Mouse (Mus musculus) MEL (cell line): ENCODE results near the gene Fmnl1.

Experiments used
- CTCF ChIP-seq, 3 experiments: IDR thresholded peaks in 2 of 3; conservative IDR thresholded peaks in 1 of 3; 2 replicates each; pipeline ENCODE4 v1.5.1; 2011 to 2012; ENCODE audit warnings: low read length in 3 of 3, low read depth in 2 of 3, mild to moderate bottlenecking in 2 of 3, improper control_type of control experiment in 1 of 3, inconsistent platforms in 1 of 3, mixed read lengths in 1 of 3, moderate library complexity in 1 of 3; ENCODE audit not compliant: control insufficient read depth in 1 of 3, insufficient read depth in 1 of 3, poor library complexity in 1 of 3, severe bottlenecking in 1 of 3
- E2F4 ChIP-seq: IDR thresholded peaks from 2 replicates; pipeline ENCODE4 v1.6.1; 2011; ENCODE audit warnings: low read depth, low read length, improper control_type of control experiment, borderline replicate concordance
- GATA1 ChIP-seq: IDR thresholded peaks from 2 replicates; pipeline ENCODE4 v1.6.1; 2011; ENCODE audit warnings: low read depth, low read length, improper control_type of control experiment
- HCFC1 ChIP-seq: IDR thresholded peaks from 2 replicates; pipeline ENCODE4 v1.6.1; 2012; ENCODE audit warnings: low read depth, mild to moderate bottlenecking, inconsistent platforms, low read length, improper control_type of control experiment, moderate library complexity
- NELFE ChIP-seq: IDR thresholded peaks from 2 replicates; pipeline ENCODE4 v1.6.1; 2011; ENCODE audit warnings: low read depth, low read length, improper control_type of control experiment
- NRF1 ChIP-seq: IDR thresholded peaks from 2 replicates; pipeline ENCODE4 v1.6.1; 2014; ENCODE audit warnings: low read depth, mild to moderate bottlenecking, inconsistent platforms, low read length, improper control_type of control experiment, moderate library complexity; ENCODE audit not compliant: poor library complexity, insufficient read depth, severe bottlenecking
- POLR2A ChIP-seq, 2 experiments: IDR thresholded peaks; 2 replicates each; pipeline ENCODE4 v1.6.1; 2011 to 2012; ENCODE audit warnings: low read length in 2 of 2, mild to moderate bottlenecking in 2 of 2, control low read depth in 1 of 2, improper control_type of control experiment in 1 of 2, low read depth in 1 of 2, moderate library complexity in 1 of 2; ENCODE audit not compliant: control insufficient read depth in 1 of 2, insufficient read depth in 1 of 2, poor library complexity in 1 of 2
- POLR2AphosphoS5 ChIP-seq: IDR thresholded peaks from 2 replicates; pipeline ENCODE4 v1.6.1; 2012; ENCODE audit warnings: low read depth, borderline replicate concordance, mild to moderate bottlenecking, inconsistent platforms, low read length, moderate library complexity, mixed read lengths
- RCOR1 ChIP-seq: IDR thresholded peaks from 2 replicates; pipeline ENCODE4 v1.6.1; 2012; ENCODE audit warnings: low read depth, mild to moderate bottlenecking, inconsistent platforms, low read length, improper control_type of control experiment
- TAL1 ChIP-seq: IDR thresholded peaks from 2 replicates; pipeline ENCODE4 v1.6.1; 2012; ENCODE audit warnings: mild to moderate bottlenecking, inconsistent platforms, low read length, moderate library complexity, mixed read lengths
- TBP ChIP-seq: IDR thresholded peaks from 2 replicates; pipeline ENCODE4 v1.8.0; 2011; ENCODE audit warnings: low read depth, low read length, improper control_type of control experiment
- ZNF384 ChIP-seq: IDR thresholded peaks from 2 replicates; pipeline ENCODE4 v1.6.1; 2012; ENCODE audit warnings: low read depth, mild to moderate bottlenecking, inconsistent platforms, low read length, improper control_type of control experiment

DNA sequence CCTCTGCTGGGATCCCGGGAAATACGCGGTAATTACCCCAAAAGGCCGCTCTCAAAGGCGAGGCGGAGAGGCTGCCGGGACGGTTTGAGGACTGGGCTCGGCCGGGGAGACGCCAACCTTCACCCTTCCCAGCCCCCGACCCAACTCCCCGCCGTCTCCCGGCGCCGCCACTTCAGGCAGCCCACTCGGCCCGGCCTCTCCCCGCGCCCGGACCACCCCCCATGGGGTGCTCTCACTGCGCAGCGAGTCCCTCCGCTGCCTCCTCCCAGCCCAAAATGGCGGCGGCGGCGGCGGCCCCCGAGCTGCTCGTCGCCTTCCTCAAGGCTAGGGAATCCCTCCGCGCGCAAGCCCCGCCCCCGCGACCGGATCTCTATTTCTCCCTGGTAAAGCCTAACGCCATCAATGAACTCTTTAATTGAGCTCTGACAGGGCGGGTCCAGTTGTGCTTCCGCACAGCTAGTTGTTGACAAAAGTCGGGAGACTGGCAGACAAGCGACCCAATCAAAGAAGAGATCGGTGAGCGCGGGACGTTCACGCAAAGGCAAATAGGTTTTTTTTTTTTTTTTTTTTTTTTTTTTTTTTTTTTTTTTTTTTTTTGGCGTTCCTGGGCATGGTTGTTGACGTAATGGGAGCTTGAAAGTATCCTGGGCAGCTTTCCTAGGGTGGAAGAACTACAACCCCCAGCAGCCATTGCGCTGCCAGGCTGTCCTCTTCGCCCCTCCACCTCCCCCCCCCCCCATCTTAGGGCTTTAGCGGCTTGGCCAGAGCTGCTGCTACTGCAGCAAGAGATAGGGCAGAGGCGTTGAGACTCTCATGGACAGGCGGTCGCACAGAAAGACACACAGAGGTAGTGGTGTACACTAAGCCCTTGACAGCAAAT is 38.1 kb upstream of the Fmnl1 start:
- TF ChIP-seq CTCF (IDR thresholded peaks at IDR 0.05 in 2 of 3, conservative IDR thresholded peaks at IDR 0.05 in 1 of 3; ENCODE audit: control insufficient read depth in 1 of 3, insufficient read depth in 1 of 3, low read depth in 2 of 3, low read length in 3 of 3, poor library complexity in 1 of 3, severe bottlenecking in 1 of 3) = no peak; a peak in 1 of 6 replicates
- peak; percentile 75 for TF ChIP-seq TBP
- TF ChIP-seq NRF1 = peak; percentile 47; the same call in 1 of the 2 replicates
- peak; percentile 85 to 89 for TF ChIP-seq POLR2A (IDR thresholded peaks at IDR 0.05; ENCODE audit: control insufficient read depth in 1 of 2, insufficient read depth in 1 of 2, low read depth in 1 of 2, low read length in 2 of 2, poor library complexity in 1 of 2)
- peak; percentile 95 for TF ChIP-seq E2F4
- TF ChIP-seq HCFC1 = peak; percentile 91
- TF ChIP-seq GATA1 = peak; percentile 2; the same call in 1 of the 2 replicates
- TF ChIP-seq NELFE = peak; percentile 91
- no peak for TF ChIP-seq RCOR1
- peak; percentile 71; the same call in 1 of the 2 replicates for TF ChIP-seq POLR2AphosphoS5
- TF ChIP-seq TAL1 = peak; percentile 9; the same call in 1 of the 2 replicates
- peak; percentile 99 for TF ChIP-seq ZNF384
